Mouse (Mus musculus): ENCODE measurements around the gene Ceacam19.
"Not testable (repeated sequence)": the region's sequence is repeated elsewhere in the genome, so short reads cannot be mapped to it uniquely, and the experiment has no call there.

The Ceacam19 gene

GRCm38 (mm10) chr7:19887849-19888248, at the start of gene Ceacam19:
Gene Ceacam19, minus strand, starts transcription at chr7:19887965.
- in situ Hi-C loops (cut with MboI, MseI), result no loop called here

GRCm38 (mm10) chr7:19937229-19937821, 49.6 kb upstream of the Ceacam19 start:
- in situ Hi-C loops (cut with MboI, MseI), result no loop called here

- in situ Hi-C loops (cut with MboI, MseI), result no loop called here
These were observed 48.2 kb upstream of the Ceacam19 start for GRCm38 (mm10) chr7:19935961-19936360.

DNA sequence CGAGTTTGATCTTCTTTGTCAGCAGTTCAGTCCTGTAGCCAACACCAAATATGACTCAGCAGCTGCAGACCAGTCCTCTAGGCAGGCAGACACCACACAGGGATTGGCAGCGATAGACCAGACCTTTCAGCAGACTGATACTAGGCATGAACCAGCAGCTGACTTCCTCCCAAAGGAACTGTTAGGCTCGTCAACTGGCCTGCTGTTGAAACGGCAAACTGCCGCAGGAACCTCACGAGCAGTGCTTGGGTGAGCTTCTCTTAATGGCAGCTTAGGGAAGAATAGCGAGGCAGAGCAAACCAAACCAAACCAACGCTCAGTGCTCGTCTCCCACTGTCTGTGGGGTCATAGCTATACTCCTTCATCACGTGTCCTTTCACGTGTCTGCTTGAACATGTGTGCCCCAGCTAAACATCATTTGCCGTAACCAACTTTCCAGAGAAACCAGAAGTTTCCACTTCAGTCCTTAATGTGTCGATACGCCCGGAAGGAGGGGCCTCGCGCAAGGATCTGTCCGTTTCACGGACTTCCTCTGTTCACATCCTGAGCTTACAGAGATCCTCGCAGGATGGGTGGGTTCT, 47.5 kb upstream of the Ceacam19 start:
- in situ Hi-C loops (cut with MboI, MseI), result no loop called here

- in situ Hi-C loops (cut with MboI, MseI), result no loop called here
These were observed 45.4 kb upstream of the Ceacam19 start for GRCm38 (mm10) chr7:19932877-19933809.

- in situ Hi-C loops (cut with MboI, MseI), result no loop called here
These were observed 44.5 kb upstream of the Ceacam19 start for GRCm38 (mm10) chr7:19932133-19932876.

- in situ Hi-C loops (cut with MboI, MseI), result not testable (repeated sequence)
These were observed 42.7 kb upstream of the Ceacam19 start for GRCm38 (mm10) chr7:19930481-19930880.

DNA sequence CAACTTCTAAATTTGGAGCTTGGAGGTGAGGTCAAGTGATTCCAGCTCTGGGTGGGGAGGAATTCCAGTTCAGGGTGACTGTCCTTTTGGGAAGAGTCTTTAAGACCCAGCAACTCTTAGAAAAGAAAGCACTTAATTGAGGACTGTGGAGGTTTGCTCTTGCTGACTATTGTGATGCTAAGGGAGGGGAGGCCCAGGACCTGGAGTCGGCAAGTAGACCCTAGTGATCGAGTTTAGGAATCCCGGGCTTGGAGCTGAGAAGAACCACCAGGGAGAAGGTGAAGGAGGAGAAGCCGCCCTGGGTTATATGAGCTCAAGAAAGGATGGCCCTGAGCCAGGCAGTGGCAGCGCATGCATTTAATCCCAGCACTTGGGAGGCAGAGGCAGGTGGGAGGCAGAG, 40.7 kb upstream of the Ceacam19 start:
- in situ Hi-C loops (cut with MboI, MseI), result no loop called here

- in situ Hi-C loops (cut with MboI, MseI), result no loop called here
These were observed 39.2 kb upstream of the Ceacam19 start for GRCm38 (mm10) chr7:19926849-19927480.

- in situ Hi-C loops (cut with MboI, MseI), result no loop called here
These were observed 37.6 kb upstream of the Ceacam19 start for GRCm38 (mm10) chr7:19925376-19925775.

- in situ Hi-C loops (cut with MboI, MseI), result no loop called here
These were observed 36.0 kb upstream of the Ceacam19 start for GRCm38 (mm10) chr7:19923797-19924196.

GRCm38 (mm10) chr7:19923354-19923753, 35.6 kb upstream of the Ceacam19 start:
- in situ Hi-C loops (cut with MboI, MseI), result no loop called here

DNA sequence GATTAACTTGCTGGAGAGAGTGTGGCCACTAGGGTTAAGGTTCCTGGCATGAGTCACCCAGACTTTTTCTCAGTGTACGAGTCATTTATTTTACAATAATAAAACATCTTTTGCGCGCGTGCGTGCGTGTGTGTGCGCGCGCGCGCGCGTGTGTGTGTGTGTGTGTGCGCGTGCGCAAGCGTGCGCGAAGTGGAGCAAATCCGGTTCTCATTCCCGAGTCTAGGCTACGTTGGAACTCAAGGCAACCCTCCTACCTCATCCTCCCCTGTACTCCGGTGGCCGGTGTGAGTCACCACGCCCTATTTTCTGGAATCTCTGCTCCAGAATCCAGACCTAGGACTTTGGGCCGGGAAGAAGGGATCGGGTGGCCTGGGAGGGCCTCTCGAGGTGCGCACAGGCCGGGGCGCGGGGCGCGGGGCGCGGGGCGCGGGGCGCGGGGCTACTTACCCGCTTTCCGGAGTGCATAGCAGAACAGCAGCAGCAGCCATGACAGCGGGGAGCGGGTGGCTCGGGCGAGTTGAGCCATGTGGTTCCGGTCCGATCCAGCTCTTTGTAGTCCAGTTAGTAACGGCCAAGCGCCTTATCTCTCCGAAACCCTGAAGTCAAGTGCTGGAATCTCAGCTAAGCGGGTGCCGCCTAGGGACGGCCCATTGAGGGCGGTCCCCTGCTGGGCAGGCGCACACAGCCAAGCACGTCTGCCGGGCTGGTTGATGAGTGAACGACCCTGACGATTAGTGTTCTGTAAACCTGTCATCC, 32.9 kb upstream of the Ceacam19 start, which contains the start of gene Pvr:
Gene Pvr (minus strand): TSS at position 655 of the 756 bp plus-strand sequence.
- in situ Hi-C loops (cut with MboI, MseI), result no loop called here

GRCm38 (mm10) chr7:19920166-19920505, 32.4 kb upstream of the Ceacam19 start:
- in situ Hi-C loops (cut with MboI, MseI), result no loop called here

- in situ Hi-C loops (cut with MboI, MseI), result loop anchor here (5.0 kb wide), 1 partner anchor 43 kb away; no protein-coding TSS in a partner anchor
These were observed 26.8 kb upstream of the Ceacam19 start for GRCm38 (mm10) chr7:19914558-19914957.

- in situ Hi-C loops (cut with MboI, MseI), result loop anchor here (5.0 kb wide), 1 partner anchor 45 kb away; no protein-coding TSS in a partner anchor
These were observed 24.1 kb upstream of the Ceacam19 start for GRCm38 (mm10) chr7:19911695-19912524.

- in situ Hi-C loops (cut with MboI, MseI), result loop anchor here (5.0 kb wide), 1 partner anchor 46 kb away; no protein-coding TSS in a partner anchor
These were observed 23.5 kb upstream of the Ceacam19 start for GRCm38 (mm10) chr7:19911292-19911658.

GRCm38 (mm10) chr7:19910421-19911291, 22.9 kb upstream of the Ceacam19 start:
- in situ Hi-C loops (cut with MboI, MseI), result loop anchor here (5.0 kb wide), 1 partner anchor 47 kb away; no protein-coding TSS in a partner anchor

All from regulatory T cell (primary cell).